Mouse (Mus musculus): ENCODE data around the gene Rbm38. TPM values are rescaled to one million over a fixed set of nuclear protein-coding genes. Genes with fewer than 3 reads are reported as not detected.

Rbm38 gene
- polyA plus RNA-seq, 1 experiment from 2014 or later = 37.9 TPM

- Histone ChIP-seq H3K4me1 (ENCODE audit: control insufficient read depth, insufficient read depth, low read length) (0 out of 2 replicates have a peak, but pooled peaks cover 7% of the 10 kb centered on the region), H3K4me3 (ENCODE audit: low read depth, low read length) (no peak overlapping the region), H3K27ac (ENCODE audit: low read length) (no peak overlapping the region), H3K36me3 (ENCODE audit: control insufficient read depth, insufficient read depth, low read length) (no peaks in the 10 kb centered on the region), H3K9me3 (ENCODE audit: control insufficient read depth, low read depth, low read length) (no peaks in the 10 kb centered on the region), H3K27me3 (ENCODE audit: control insufficient read depth, insufficient read depth, low read length) (no peaks in the 10 kb centered on the region), H3K9ac (replicated peaks; ENCODE audit: low read depth, low read length) (no peak overlapping the region), H3K4me2 (replicated peaks; ENCODE audit: low read depth, low read length) (no peak overlapping the region)
- ATAC-seq (ENCODE audit: insufficient number of reproducible peaks, insufficient read depth, low FRiP score, low read depth) = no peak
- WGBS = 94% methylated on average over 43 of the region's 43 CpGs
These were observed 40.5 kb upstream of the Rbm38 start for GRCm38 (mm10) chr2:172979666-172980345.

GRCm38 (mm10) chr2:172982776-172983561 is 37.3 kb upstream of the Rbm38 start:
- Histone ChIP-seq H3K36me3 (ENCODE audit: control insufficient read depth, insufficient read depth, low read length) (no peaks in the 10 kb centered on the region), H3K4me2 (replicated peaks; ENCODE audit: low read depth, low read length) (no peak overlapping the region), H3K9me3 (ENCODE audit: control insufficient read depth, low read depth, low read length) (no peaks in the 10 kb centered on the region), H3K4me3 (ENCODE audit: low read depth, low read length) (no peak overlapping the region), H3K27ac (ENCODE audit: low read length) (no peak overlapping the region), H3K27me3 (ENCODE audit: control insufficient read depth, insufficient read depth, low read length) (no peaks in the 10 kb centered on the region), H3K9ac (replicated peaks; ENCODE audit: low read depth, low read length) (no peak overlapping the region), H3K4me1 (ENCODE audit: control insufficient read depth, insufficient read depth, low read length) (no peaks in the 10 kb centered on the region)
- no peak for ATAC-seq (ENCODE audit: insufficient number of reproducible peaks, insufficient read depth, low FRiP score, low read depth)
- WGBS = 57% methylated on average over 9 of the region's 9 CpGs

- 69% methylated on average over 6 of the region's 6 CpGs for WGBS
These were observed 30.1 kb upstream of the Rbm38 start for GRCm38 (mm10) chr2:172990161-172990560.

GRCm38 (mm10) chr2:172996207-172996606 is 24.1 kb upstream of the Rbm38 start:
- ATAC-seq (ENCODE audit: insufficient number of reproducible peaks, insufficient read depth, low FRiP score, low read depth) = no peak
- H3K9me3 ChIP-seq (ENCODE audit: control insufficient read depth, low read depth, low read length) = no peaks in the 10 kb centered on the region
- H3K4me1 ChIP-seq (ENCODE audit: control insufficient read depth, insufficient read depth, low read length) = peaks cover 5% of the 10 kb centered on the region
- WGBS = 13% methylated on average over 4 of the region's 4 CpGs
- no peak overlapping the region for H3K4me2 ChIP-seq (replicated peaks; ENCODE audit: low read depth, low read length)
- H3K36me3 ChIP-seq (ENCODE audit: control insufficient read depth, insufficient read depth, low read length) = no peaks in the 10 kb centered on the region
- H3K4me3 ChIP-seq (ENCODE audit: low read depth, low read length) = no peak overlapping the region
- no peak overlapping the region for H3K27ac ChIP-seq (ENCODE audit: low read length)
- H3K9ac ChIP-seq (replicated peaks; ENCODE audit: low read depth, low read length) = no peak overlapping the region; the same call in 1 of the 2 replicates
- H3K27me3 ChIP-seq (ENCODE audit: control insufficient read depth, insufficient read depth, low read length) = no peaks in the 10 kb centered on the region

More at GRCm38 (mm10) chr2:172990161-172990560, 30.1 kb upstream of the Rbm38 start:
- no peak overlapping the region for H3K9ac ChIP-seq (replicated peaks; ENCODE audit: low read depth, low read length)
- H3K9me3 ChIP-seq (ENCODE audit: control insufficient read depth, low read depth, low read length) = no peaks in the 10 kb centered on the region
- no peaks in the 10 kb centered on the region for H3K36me3 ChIP-seq (ENCODE audit: control insufficient read depth, insufficient read depth, low read length)
- H3K4me3 ChIP-seq (ENCODE audit: low read depth, low read length) = no peak overlapping the region
- H3K4me2 ChIP-seq (replicated peaks; ENCODE audit: low read depth, low read length) = no peak overlapping the region
- ATAC-seq (ENCODE audit: insufficient number of reproducible peaks, insufficient read depth, low FRiP score, low read depth) = no peak
- H3K27ac ChIP-seq (ENCODE audit: low read length) = no peak overlapping the region
- no peaks in the 10 kb centered on the region for H3K27me3 ChIP-seq (ENCODE audit: control insufficient read depth, insufficient read depth, low read length)
- H3K4me1 ChIP-seq (ENCODE audit: control insufficient read depth, insufficient read depth, low read length) = no peaks in the 10 kb centered on the region

GRCm38 (mm10) chr2:172997748-172998147 is 22.6 kb upstream of the Rbm38 start:
- no peak for ATAC-seq (ENCODE audit: insufficient number of reproducible peaks, insufficient read depth, low FRiP score, low read depth)
- H3K4me1 ChIP-seq (ENCODE audit: control insufficient read depth, insufficient read depth, low read length) = peaks cover 10% of the 10 kb centered on the region
- H3K27me3 ChIP-seq (ENCODE audit: control insufficient read depth, insufficient read depth, low read length) = no peaks in the 10 kb centered on the region
- no peak overlapping the region for H3K27ac ChIP-seq (ENCODE audit: low read length)
- H3K4me2 ChIP-seq (replicated peaks; ENCODE audit: low read depth, low read length) = no peak overlapping the region
- no peak overlapping the region for H3K4me3 ChIP-seq (ENCODE audit: low read depth, low read length)
- no peak overlapping the region for H3K9ac ChIP-seq (replicated peaks; ENCODE audit: low read depth, low read length)
- WGBS = 64% methylated on average over 11 of the region's 11 CpGs
- peaks cover 4% of the 10 kb centered on the region; the same call in 1 of the 2 replicates for H3K36me3 ChIP-seq (ENCODE audit: control insufficient read depth, insufficient read depth, low read length)
- no peaks in the 10 kb centered on the region for H3K9me3 ChIP-seq (ENCODE audit: control insufficient read depth, low read depth, low read length)

GRCm38 (mm10) chr2:172998478-172998877 is 21.8 kb upstream of the Rbm38 start:
- no peaks in the 10 kb centered on the region for H3K9me3 ChIP-seq (ENCODE audit: control insufficient read depth, low read depth, low read length)
- no peak overlapping the region for H3K27ac ChIP-seq (ENCODE audit: low read length)
- no peak for ATAC-seq (ENCODE audit: insufficient number of reproducible peaks, insufficient read depth, low FRiP score, low read depth)
- peaks cover 10% of the 10 kb centered on the region for H3K4me1 ChIP-seq (ENCODE audit: control insufficient read depth, insufficient read depth, low read length)
- H3K9ac ChIP-seq (replicated peaks; ENCODE audit: low read depth, low read length) = no peak overlapping the region
- no peaks in the 10 kb centered on the region for H3K27me3 ChIP-seq (ENCODE audit: control insufficient read depth, insufficient read depth, low read length)
- H3K4me2 ChIP-seq (replicated peaks; ENCODE audit: low read depth, low read length) = no peak overlapping the region
- no peak overlapping the region for H3K4me3 ChIP-seq (ENCODE audit: low read depth, low read length)
- peaks cover 9% of the 10 kb centered on the region for H3K36me3 ChIP-seq (ENCODE audit: control insufficient read depth, insufficient read depth, low read length)
- WGBS = 61% methylated on average over 7 of the region's 7 CpGs

GRCm38 (mm10) chr2:172999630-173000284 is 20.5 kb upstream of the Rbm38 start, which contains the start of gene Rae1:
Gene Rae1 (plus strand): TSS chr2:173000117.
- Histone ChIP-seq H3K27me3 (ENCODE audit: control insufficient read depth, insufficient read depth, low read length) (no peaks in the 10 kb centered on the region), H3K4me1 (ENCODE audit: control insufficient read depth, insufficient read depth, low read length) (peaks cover 10% of the 10 kb centered on the region), H3K4me2 (replicated peaks; ENCODE audit: low read depth, low read length) (peak within 1 kb of the TSS; percentile 77), H3K9ac (replicated peaks; ENCODE audit: low read depth, low read length) (peak within 1 kb of the TSS; percentile 86), H3K4me3 (ENCODE audit: low read depth, low read length) (peak within 1 kb of the TSS; percentile 94), H3K36me3 (ENCODE audit: control insufficient read depth, insufficient read depth, low read length) (peaks cover 22% of the 10 kb centered on the region), H3K27ac (ENCODE audit: low read length) (peak within 1 kb of the TSS; percentile 87), H3K9me3 (ENCODE audit: control insufficient read depth, low read depth, low read length) (no peaks in the 10 kb centered on the region)
- peak; percentile 96 for ATAC-seq (ENCODE audit: insufficient number of reproducible peaks, insufficient read depth, low FRiP score, low read depth)
- WGBS = under 1% methylated on average over 45 of the region's 45 CpGs

GRCm38 (mm10) chr2:173000285-173000652 is 20.0 kb upstream of the Rbm38 start:
- peak overlapping the region; percentile 77 for H3K4me2 ChIP-seq (replicated peaks; ENCODE audit: low read depth, low read length)
- under 1% methylated on average over 42 of the region's 42 CpGs for WGBS
- peaks cover 27% of the 10 kb centered on the region for H3K36me3 ChIP-seq (ENCODE audit: control insufficient read depth, insufficient read depth, low read length)
- H3K4me1 ChIP-seq (ENCODE audit: control insufficient read depth, insufficient read depth, low read length) = peaks cover 10% of the 10 kb centered on the region
- no peaks in the 10 kb centered on the region for H3K9me3 ChIP-seq (ENCODE audit: control insufficient read depth, low read depth, low read length)
- peak overlapping the region; percentile 86 for H3K9ac ChIP-seq (replicated peaks; ENCODE audit: low read depth, low read length)
- H3K27ac ChIP-seq (ENCODE audit: low read length) = peak overlapping the region; percentile 87
- H3K4me3 ChIP-seq (ENCODE audit: low read depth, low read length) = peak overlapping the region; percentile 94
- H3K27me3 ChIP-seq (ENCODE audit: control insufficient read depth, insufficient read depth, low read length) = no peaks in the 10 kb centered on the region
- ATAC-seq (ENCODE audit: insufficient number of reproducible peaks, insufficient read depth, low FRiP score, low read depth) = peak; percentile 91
